Mouse (Mus musculus) ES-Bruce4 (cell line): Measurements from ENCODE around the gene Gpha2.

Experiments
- CTCF ChIP-seq: IDR thresholded peaks from one replicate; pipeline ENCODE4 v1.8.1; 2011; ENCODE audit warnings: low read depth, low read length
- POLR2A ChIP-seq: IDR thresholded peaks from one replicate; pipeline ENCODE4 v1.8.1; 2011; ENCODE audit warnings: low read length; ENCODE audit not compliant: insufficient read depth

GRCm38 (mm10) chr19:6275740-6276389 is 49.7 kb downstream of the Gpha2 start:
- no peak for TF ChIP-seq CTCF
- no peak for TF ChIP-seq POLR2A
